Mouse (Mus musculus) heart, adult 2 months (tissue): ENCODE data around the gene Nhlh1.

Experiments
- CTCF ChIP-seq: fragments of 200-600 bp; IDR thresholded peaks from 2 replicates; pipeline ENCODE4 v1.8.1; 2022; ENCODE audit warnings: antibody characterized with exemption, mild to moderate bottlenecking, moderate library complexity
- EP300 ChIP-seq: fragments of 200-500 bp; IDR thresholded peaks from 2 replicates; pipeline ENCODE4 v1.6.1; 2011; ENCODE audit warnings: low read depth, low read length, control low read depth; ENCODE audit not compliant: insufficient read depth
- POLR2A ChIP-seq: fragments of 200-500 bp; IDR thresholded peaks from 2 replicates; pipeline ENCODE4 v1.6.1; 2011; ENCODE audit warnings: mild to moderate bottlenecking, low read depth, low read length, control low read depth; ENCODE audit not compliant: insufficient read depth

- TF ChIP-seq CTCF (no peak), POLR2A (no peak), EP300 (no peak)
These were observed 42.6 kb downstream of the Nhlh1 start for GRCm38 (mm10) chr1:172014771-172015170.
